16 mouse cellular contexts compared by ENCODE assay signal in the genomic region with DNA sequence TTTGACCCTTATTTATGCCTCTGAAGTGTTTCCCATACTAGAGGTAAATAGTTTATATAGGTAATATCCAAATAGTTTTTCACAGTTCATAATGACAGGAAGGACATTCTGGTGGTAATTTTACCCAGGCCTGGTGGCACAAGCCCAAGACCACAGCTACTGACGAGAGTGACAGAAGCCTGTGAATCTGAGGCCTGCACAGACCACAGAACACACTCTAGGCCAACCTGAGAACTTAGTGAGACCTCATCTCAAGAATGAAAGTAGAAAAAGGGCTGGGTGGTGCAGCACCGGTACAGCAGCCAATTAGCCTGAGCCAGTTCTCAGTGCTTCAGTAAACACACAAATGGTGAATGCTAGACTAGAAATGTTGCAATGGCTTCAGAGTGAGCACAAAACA. TPM values are rescaled to one million over a fixed set of nuclear protein-coding genes. Genes with fewer than 3 reads are reported as not detected.
"Had no signal": no experiment of that assay in that cellular context is flagged by ENCODE, and none has a peak within 500 bp of the region (broad histone marks: within the 10 kb centered on the region; RNA-seq: fewer than 3 reads in every experiment).

No protein-coding gene starts in this region.

- DNase-seq: left cerebral cortex, postnatal 4 days; liver; liver, embryonic 13.5 days; liver, postnatal 0 days; lung, adult 18-20 months; lung, adult 2 months; lung, embryonic 14.5 days; lung, postnatal 10 days; lung, postnatal 14 days; lung, postnatal 36 days; lung, postnatal 4 days; midbrain, embryonic 14.5 days had no signal

RNA-seq across cellular contexts. Expression of gene Fam71d, which starts 26.4 kb away (rescaled TPM):
- total RNA-seq: liver, adult 2 months; megakaryocyte progenitor cell, adult 5-6 weeks; megakaryocyte, adult 5-6 weeks; megakaryocyte-erythroid progenitor cell, adult 5-6 weeks had no signal
